Mouse (Mus musculus): Measurements from ENCODE around the gene Aloxe3.

DNA sequence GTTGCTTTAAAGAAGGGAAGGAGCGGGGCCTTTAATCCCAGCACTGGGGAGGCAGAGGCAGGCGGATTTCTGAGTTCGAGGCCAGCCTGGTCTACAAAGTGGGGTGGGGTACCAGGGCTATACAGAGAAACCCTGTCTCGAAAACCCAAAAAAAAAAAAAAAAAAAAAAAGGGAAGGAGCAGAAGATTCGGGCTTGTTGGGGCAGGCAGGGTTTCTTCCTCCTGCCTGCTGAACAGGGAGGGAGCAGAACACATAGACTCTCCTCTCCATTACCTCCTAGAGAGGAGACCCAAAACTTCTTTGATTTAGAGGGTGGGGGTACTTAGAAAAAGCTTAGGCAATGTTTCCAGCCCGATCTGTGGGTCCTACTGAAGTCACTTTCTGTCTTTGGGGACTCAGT, 9.7 kb downstream of the Aloxe3 start:
- TF ChIP-seq CTCF (IDR thresholded peaks at IDR 0.05; ENCODE audit: borderline replicate concordance, extremely low read depth, insufficient read depth, insufficient read length) (no peak), POLR2A (IDR thresholded peaks at IDR 0.05; ENCODE audit: borderline replicate concordance, extremely low read depth, insufficient read depth, insufficient read length, poor library complexity, severe bottlenecking) (no peak)

All from brain, embryonic 14.5 days (tissue).